18 mouse cellular contexts compared by ENCODE assay signal in the genomic region with DNA sequence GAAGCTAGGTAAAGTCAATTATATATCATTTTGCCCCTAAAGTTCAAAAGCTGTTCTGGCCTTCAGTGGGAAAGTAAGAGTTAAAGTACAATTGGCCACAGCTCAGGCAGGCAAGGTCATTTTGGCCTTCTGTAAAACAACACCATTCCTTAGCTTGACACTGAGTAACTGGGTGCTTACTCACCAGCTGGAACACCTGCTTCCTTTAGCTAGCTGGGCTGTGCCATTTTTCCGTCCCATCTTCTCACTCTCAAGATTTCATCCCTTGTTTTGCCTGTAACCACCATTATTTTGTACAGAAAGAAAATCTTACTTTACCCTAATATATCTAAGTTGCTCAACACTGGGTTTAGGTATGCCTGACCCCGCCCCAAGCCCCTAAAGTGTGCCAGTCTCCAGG.
A peak's percentile ranks its signal among the peaks of the same experiment; 100 is the strongest.
DNase-seq lines count a peak whose midpoint lies in the region; ATAC-seq and TF ChIP-seq lines count a peak whose summit lies in the region.
"Had no signal": no experiment of that assay in that cellular context is flagged by ENCODE, and none has a peak within 500 bp of the region (broad histone marks: within the 10 kb centered on the region; RNA-seq: fewer than 3 reads in every experiment).

No protein-coding gene starts in this region.

- H3K4me3 ChIP-seq in gastrocnemius, adult 2 months = peak overlapping the region; percentile 58
- no peak overlapping the region for H3K4me3 ChIP-seq in intestine, embryonic 15.5 days (replicated peaks)
- H3K4me3 ChIP-seq in midbrain, embryonic 15.5 days = no peak overlapping the region
- H3K4me3 ChIP-seq: heart, embryonic 10.5 days; hindbrain, embryonic 12.5 days; limb, embryonic 13.5 days; lung, embryonic 15.5 days had no signal

- DNase-seq in gastrocnemius, adult 2 months = peak; percentile 26
- no peak for DNase-seq in gastrocnemius, postnatal 10 days
- peak; percentile 6 to 17 for DNase-seq in kidney, adult 8-10 months
- no peak for DNase-seq in kidney, postnatal 10 days
- peak; percentile 31 for DNase-seq in kidney, adult 9 months
- DNase-seq: cerebellum, postnatal 10 days; forebrain, postnatal 0 days; lung, postnatal 4 days; retina, postnatal 1 day had no signal

- H3K27me3 ChIP-seq in intestine, embryonic 15.5 days (replicated peaks) = no peaks in the 10 kb centered on the region
- no peaks in the 10 kb centered on the region for H3K27me3 ChIP-seq in midbrain, embryonic 15.5 days (replicated peaks)
- H3K27me3 ChIP-seq: hindbrain, embryonic 12.5 days; limb, embryonic 13.5 days; lung, embryonic 15.5 days; Patski had no signal

- H3K9ac ChIP-seq in intestine, embryonic 15.5 days = no peak overlapping the region
- no peak overlapping the region for H3K9ac ChIP-seq in midbrain, embryonic 15.5 days
- H3K9ac ChIP-seq: forebrain, postnatal 0 days; hindbrain, embryonic 12.5 days; limb, embryonic 13.5 days; liver, embryonic 14.5 days; lung, embryonic 15.5 days had no signal

- ATAC-seq in intestine, embryonic 15.5 days = no peak
- no peak for ATAC-seq in midbrain, embryonic 15.5 days (replicated peaks)
- ATAC-seq: forebrain, postnatal 0 days; inflammation-experienced regulatory T-cells, adult 6 months; Patski had no signal

- no peaks in the 10 kb centered on the region for H3K9me3 ChIP-seq in intestine, embryonic 15.5 days
- H3K9me3 ChIP-seq in midbrain, embryonic 15.5 days = no peaks in the 10 kb centered on the region
- H3K9me3 ChIP-seq: heart, embryonic 10.5 days; hindbrain, embryonic 12.5 days; limb, embryonic 13.5 days; lung, embryonic 15.5 days had no signal

- intact Hi-C loops in gastrocnemius, adult 2 months (cut with DNase I) = no loop called here

- H3K4me1 ChIP-seq in intestine, embryonic 15.5 days (replicated peaks) = no peaks in the 10 kb centered on the region
- H3K4me1 ChIP-seq in midbrain, embryonic 15.5 days = 0 out of 2 replicates have a peak, but pooled peaks cover 3% of the 10 kb centered on the region
- H3K4me1 ChIP-seq: hindbrain, embryonic 12.5 days; lung, embryonic 15.5 days had no signal

- no peak overlapping the region for H3K4me2 ChIP-seq in intestine, embryonic 15.5 days (replicated peaks)
- no peak overlapping the region for H3K4me2 ChIP-seq in midbrain, embryonic 15.5 days
- H3K4me2 ChIP-seq: hindbrain, embryonic 12.5 days; limb, embryonic 13.5 days; lung, embryonic 15.5 days had no signal

- no peaks in the 10 kb centered on the region for H3K36me3 ChIP-seq in intestine, embryonic 15.5 days
- H3K36me3 ChIP-seq in midbrain, embryonic 15.5 days (replicated peaks) = no peaks in the 10 kb centered on the region
- H3K36me3 ChIP-seq: heart, embryonic 10.5 days; hindbrain, embryonic 12.5 days; limb, embryonic 13.5 days; lung, embryonic 15.5 days had no signal

- WGBS in intestine, embryonic 15.5 days = 80% methylated on average over 2 of the region's 2 CpGs
- 89% methylated on average over 2 of the region's 2 CpGs for WGBS in midbrain, embryonic 15.5 days

- no peak for TF ChIP-seq CTCF in gastrocnemius, adult 2 months (IDR thresholded peaks at IDR 0.05)

- H3K27ac ChIP-seq in gastrocnemius, adult 2 months = peak overlapping the region; percentile 88
- H3K27ac ChIP-seq in intestine, embryonic 15.5 days = no peak overlapping the region
- no peak overlapping the region for H3K27ac ChIP-seq in midbrain, embryonic 15.5 days
- H3K27ac ChIP-seq: heart, embryonic 10.5 days; hindbrain, embryonic 12.5 days; limb, embryonic 13.5 days; liver, embryonic 14.5 days; lung, embryonic 15.5 days had no signal

Comparison
In these comparisons a context has a peak if more than half of its experiments do, and no peak if none do; other contexts are left out.
1. DNase-seq: peak in gastrocnemius, adult 2 months (single experiment), kidney, adult 8-10 months (2 of 2) and kidney, adult 9 months (single experiment); none in gastrocnemius, postnatal 10 days (single experiment) and kidney, postnatal 10 days (single experiment).